Mouse (Mus musculus) embryonic facial prominence, embryonic 11.5 days (tissue): ENCODE data around the gene Tmem94. TPM values are rescaled to one million over a fixed set of nuclear protein-coding genes. Genes with fewer than 3 reads are reported as not detected.

Experiments used
- ATAC-seq: fragments of 200-750 bp; cut with Nextera tagmentation; replicated peaks from 2 replicates; pipeline ENCODE4 v1.8.0; 2017; ENCODE audit warnings: low read depth; ENCODE audit not compliant: insufficient number of reproducible peaks, low FRiP score, low TSS enrichment
- DNase-seq: peaks from one replicate; pipeline ENCODE4 v3.0.0-alpha.2; 2015; ENCODE audit warnings: low spot score
- H3K27ac ChIP-seq: fragments of 300-500 bp; sonication (generic); replicated peaks from 2 replicates; pipeline ENCODE4 v1.5.1; 2014; ENCODE audit warnings: mild to moderate bottlenecking, low read depth, low read length, control low read depth
- H3K27me3 ChIP-seq: fragments of 300-500 bp; sonication (generic); 2 replicates; pipeline ENCODE4 v1.6.1; 2014; ENCODE audit warnings: mild to moderate bottlenecking, low read length, moderate library complexity, mixed read lengths; ENCODE audit not compliant: control insufficient read depth, insufficient read depth
- H3K36me3 ChIP-seq: fragments of 300-500 bp; sonication (generic); replicated peaks from 2 replicates; pipeline ENCODE4 v1.6.1; 2014; ENCODE audit warnings: low read depth, mild to moderate bottlenecking, low read length, moderate library complexity, mixed read lengths; ENCODE audit not compliant: control insufficient read depth, insufficient read depth
- H3K4me1 ChIP-seq: fragments of 300-500 bp; sonication (generic); 2 replicates; pipeline ENCODE4 v1.6.1; 2014; ENCODE audit warnings: low read length, mixed read lengths; ENCODE audit not compliant: control insufficient read depth, insufficient read depth
- H3K4me2 ChIP-seq: fragments of 300-500 bp; sonication (generic); 2 replicates; pipeline ENCODE4 v1.6.1; 2014; ENCODE audit warnings: low read depth, mild to moderate bottlenecking, control low read depth, low read length, moderate library complexity
- H3K4me3 ChIP-seq: fragments of 300-500 bp; sonication (generic); 2 replicates; pipeline ENCODE4 v1.5.1; 2014; ENCODE audit warnings: low read depth, low read length, control low read depth
- H3K9ac ChIP-seq: fragments of 300-500 bp; sonication (generic); replicated peaks from 2 replicates; pipeline ENCODE4 v1.6.1; 2014; ENCODE audit warnings: mild to moderate bottlenecking, control low read depth, low read length
- H3K9me3 ChIP-seq: fragments of 300-500 bp; sonication (generic); replicated peaks from 2 replicates; pipeline ENCODE4 v1.6.1; 2016; ENCODE audit warnings: mild to moderate bottlenecking, low read length, inconsistent platforms, mixed read lengths; ENCODE audit not compliant: control insufficient read depth
- WGBS: fragments of 180-500 bp; shearing (Covaris S2); extraction: QIAGEN DNeasy Blood & Tissue Kit; methylation state at CpG from one replicate; pipeline ENCODE4 v1.1.7; 2014; 5-methylcytosine and 5-hydroxymethylcytosine counted together
- polyA plus RNA-seq: library from polyadenylated mRNA; unstranded; fragments of >200 nt; fragmentation: Nextera tagmentation; extraction: Ambion mirVana; gene quantifications from 2 replicates; pipeline ENCODE4 v1.2.1, GENCODE M21; 2014

Gene Tmem94
- 10.3 and 14.6 TPM in 2 replicates for polyA plus RNA-seq

DNA sequence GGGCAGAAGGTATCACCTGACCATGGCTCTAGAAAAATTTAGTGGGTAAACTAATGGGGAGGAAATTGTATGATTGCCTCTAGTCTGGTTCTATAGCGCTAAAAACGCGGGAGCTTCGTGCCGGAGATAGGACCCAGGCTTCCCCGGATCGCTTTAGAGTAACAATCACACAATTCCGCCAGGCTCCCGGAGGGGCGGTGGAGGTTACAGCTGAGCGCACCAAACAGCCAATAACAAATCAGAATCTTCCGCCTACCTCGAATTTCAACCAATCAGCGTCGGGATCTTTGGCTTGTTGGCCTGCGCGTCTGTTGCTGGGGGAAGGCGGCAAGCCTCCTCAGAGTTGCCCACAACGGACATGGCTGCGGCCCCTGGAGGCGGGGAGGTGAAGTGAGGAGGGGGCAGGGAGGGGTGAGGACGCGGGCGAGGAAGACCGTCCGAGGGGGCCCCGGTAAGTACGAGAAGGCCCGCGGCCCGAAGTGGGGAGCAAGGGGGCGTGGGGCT lies at the start of gene Tmem94:
TSS of gene Tmem94 (plus strand) at position 331 of the 504 bp plus-strand sequence.
- no peaks in the 10 kb centered on the region for H3K9me3 ChIP-seq
- WGBS = 0% methylated on average over 30 of the region's 32 CpGs
- peak; percentile 99 for DNase-seq
- H3K9ac ChIP-seq = peak within 1 kb of the TSS; percentile 98
- H3K4me2 ChIP-seq = peak within 1 kb of the TSS; percentile 78
- peak; percentile 97 for ATAC-seq
- peak within 1 kb of the TSS; percentile 92 for H3K4me3 ChIP-seq
- no peaks in the 10 kb centered on the region for H3K27me3 ChIP-seq
- peak within 1 kb of the TSS; percentile 79; the same call in 1 of the 2 replicates for H3K27ac ChIP-seq
- no peaks in the 10 kb centered on the region for H3K36me3 ChIP-seq
- no peaks in the 10 kb centered on the region; the same call in 1 of the 2 replicates for H3K4me1 ChIP-seq

DNA sequence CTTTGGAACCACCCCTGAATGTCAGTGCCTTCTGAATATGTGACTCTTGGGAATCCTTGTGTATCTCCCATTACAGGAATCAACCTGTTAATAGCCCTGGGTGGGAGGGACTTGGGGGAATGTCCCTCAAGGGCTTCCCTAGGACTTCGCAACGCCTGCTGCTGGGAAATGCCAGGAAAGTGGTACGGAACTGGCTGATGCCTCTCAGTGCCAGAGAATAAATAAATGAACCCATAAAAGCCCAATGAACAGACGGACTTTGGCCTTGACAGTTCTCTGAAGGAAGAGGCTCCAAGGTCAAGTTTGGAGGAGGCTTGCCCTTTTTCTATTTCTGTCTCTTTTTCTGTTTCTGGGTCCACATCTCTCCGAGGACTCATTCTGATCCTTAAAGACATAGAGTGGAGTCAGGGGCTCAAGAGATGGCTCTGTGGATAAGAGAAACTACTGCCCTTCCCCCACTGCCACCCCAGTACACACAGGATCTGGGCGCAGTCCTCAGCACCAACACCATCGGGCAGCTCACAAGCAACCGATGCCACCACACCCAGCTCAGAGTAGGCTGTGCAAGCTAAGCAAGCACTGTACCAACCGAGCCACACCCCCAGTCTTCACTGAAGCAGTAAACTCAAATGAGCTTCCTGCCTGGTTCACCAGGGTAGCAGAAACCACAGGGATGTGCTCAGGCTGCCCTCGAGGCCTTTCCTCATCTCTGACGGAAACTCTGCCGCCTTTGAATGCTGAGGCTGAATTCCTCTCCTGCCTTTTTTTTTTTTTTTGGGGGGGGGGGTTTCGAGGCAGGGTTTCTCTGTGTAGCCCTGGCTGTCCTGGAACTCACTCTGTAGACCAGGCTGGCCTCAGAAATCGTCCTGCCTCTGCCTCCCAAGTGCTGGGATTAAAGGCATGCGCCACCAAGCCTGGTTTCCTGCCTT lies 48.6 kb upstream of the Tmem94 start:
- WGBS = 72% methylated on average over 15 of the region's 15 CpGs
- Histone ChIP-seq H3K9me3 (no peaks in the 10 kb centered on the region), H3K9ac (no peak overlapping the region), H3K4me3 (no peak overlapping the region), H3K27me3 (no peaks in the 10 kb centered on the region), H3K36me3 (no peaks in the 10 kb centered on the region), H3K4me1 (no peaks in the 10 kb centered on the region), H3K4me2 (no peak overlapping the region), H3K27ac (no peak overlapping the region)
- no peak for DNase-seq
- ATAC-seq = no peak

DNA sequence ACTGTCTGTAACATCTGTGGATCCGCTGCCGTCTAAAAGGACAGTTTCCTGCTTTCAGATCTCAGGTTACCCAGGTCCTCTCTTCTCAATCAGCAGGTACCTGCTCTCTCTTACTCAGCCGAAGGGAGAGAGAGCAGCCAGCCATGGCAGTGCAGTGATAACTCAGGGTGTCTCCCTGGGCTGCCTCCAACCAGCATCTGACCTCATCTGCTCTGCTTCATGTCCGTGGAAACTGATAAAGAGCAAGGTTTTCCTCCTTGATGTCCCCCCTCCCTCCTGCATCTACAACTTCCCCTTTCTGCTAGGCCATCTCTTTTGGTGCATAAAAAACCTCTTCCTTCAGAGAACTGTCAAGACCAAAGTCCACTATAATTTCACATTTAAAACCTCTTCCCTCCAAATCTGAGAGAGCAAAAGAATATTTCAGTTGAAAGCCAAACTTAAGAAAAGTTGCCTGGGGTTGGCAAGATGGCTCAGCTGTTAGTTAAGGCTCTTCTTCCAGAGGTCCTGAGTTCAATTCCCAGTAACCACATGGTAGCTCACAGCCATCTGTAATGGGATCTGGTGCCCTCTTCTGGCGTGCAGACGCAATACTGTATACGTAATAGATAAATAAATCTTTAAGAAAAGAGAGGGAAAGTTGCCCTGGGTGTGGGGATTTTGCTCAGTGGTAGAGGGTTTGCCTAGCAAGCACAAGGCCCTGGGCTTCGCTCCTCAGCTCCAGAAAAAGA lies 47.4 kb upstream of the Tmem94 start:
- H3K4me2 ChIP-seq = no peak overlapping the region
- H3K27me3 ChIP-seq = no peaks in the 10 kb centered on the region
- no peaks in the 10 kb centered on the region for H3K36me3 ChIP-seq
- H3K9me3 ChIP-seq = no peaks in the 10 kb centered on the region
- no peak overlapping the region for H3K4me3 ChIP-seq
- ATAC-seq = no peak
- WGBS = 57% methylated on average over 8 of the region's 8 CpGs
- H3K9ac ChIP-seq = no peak overlapping the region
- H3K27ac ChIP-seq = no peak overlapping the region
- H3K4me1 ChIP-seq = no peaks in the 10 kb centered on the region
- no peak for DNase-seq

DNA sequence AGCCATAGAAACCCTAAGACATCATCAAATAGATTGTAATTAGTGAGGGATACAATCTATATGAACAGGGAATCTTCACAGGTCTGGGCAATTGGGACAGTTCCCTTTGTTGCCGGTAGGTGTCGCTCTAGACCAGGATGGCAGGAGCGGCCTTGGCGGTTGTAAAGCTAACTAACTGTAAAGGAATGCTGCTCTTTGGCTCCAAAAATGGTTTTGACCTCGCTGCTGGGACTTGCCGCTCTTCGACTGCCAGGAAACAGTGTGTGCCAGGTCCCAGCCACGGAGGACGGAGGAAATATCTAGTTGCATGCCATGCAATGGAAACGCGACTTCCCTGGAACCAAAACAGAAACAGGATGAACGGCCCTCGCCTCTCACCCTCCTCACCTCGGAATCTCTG lies 42.6 kb upstream of the Tmem94 start:
- H3K9me3 ChIP-seq = no peaks in the 10 kb centered on the region
- no peak overlapping the region; the same call in 1 of the 2 replicates for H3K9ac ChIP-seq
- no peaks in the 10 kb centered on the region for H3K27me3 ChIP-seq
- H3K4me3 ChIP-seq = no peak overlapping the region
- H3K4me1 ChIP-seq = no peaks in the 10 kb centered on the region
- no peak overlapping the region for H3K27ac ChIP-seq
- WGBS = 14% methylated on average over 14 of the region's 14 CpGs
- H3K36me3 ChIP-seq = no peaks in the 10 kb centered on the region
- no peak overlapping the region for H3K4me2 ChIP-seq
- DNase-seq (peak; percentile 84), ATAC-seq (no peak; the same call in 1 of the 2 replicates)

DNA sequence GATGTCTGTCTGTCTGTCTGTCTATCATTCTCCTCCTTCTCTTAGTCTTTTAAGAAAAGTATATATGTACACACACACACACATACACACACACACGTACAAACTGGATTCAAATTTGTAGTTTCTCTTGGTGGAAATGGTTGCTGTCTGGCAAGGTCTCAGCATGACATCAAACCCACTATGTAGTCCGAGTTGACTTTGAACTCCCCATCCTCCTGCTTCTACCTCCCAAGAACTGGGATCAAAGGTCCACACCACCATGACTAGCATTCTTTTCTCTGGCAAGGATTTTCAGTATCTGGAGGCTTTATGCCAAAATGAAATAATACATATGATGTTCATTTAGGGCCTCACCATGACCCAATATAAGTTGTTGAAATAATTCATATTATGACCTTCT lies 42.0 kb upstream of the Tmem94 start:
- no peak for DNase-seq
- no peaks in the 10 kb centered on the region for H3K9me3 ChIP-seq
- WGBS = 84% methylated on average over 2 of the region's 2 CpGs
- no peak overlapping the region for H3K27ac ChIP-seq
- no peak overlapping the region for H3K4me2 ChIP-seq
- no peak overlapping the region for H3K9ac ChIP-seq
- ATAC-seq = no peak
- no peaks in the 10 kb centered on the region for H3K27me3 ChIP-seq
- H3K4me3 ChIP-seq = no peak overlapping the region
- no peaks in the 10 kb centered on the region for H3K36me3 ChIP-seq
- no peaks in the 10 kb centered on the region for H3K4me1 ChIP-seq

DNA sequence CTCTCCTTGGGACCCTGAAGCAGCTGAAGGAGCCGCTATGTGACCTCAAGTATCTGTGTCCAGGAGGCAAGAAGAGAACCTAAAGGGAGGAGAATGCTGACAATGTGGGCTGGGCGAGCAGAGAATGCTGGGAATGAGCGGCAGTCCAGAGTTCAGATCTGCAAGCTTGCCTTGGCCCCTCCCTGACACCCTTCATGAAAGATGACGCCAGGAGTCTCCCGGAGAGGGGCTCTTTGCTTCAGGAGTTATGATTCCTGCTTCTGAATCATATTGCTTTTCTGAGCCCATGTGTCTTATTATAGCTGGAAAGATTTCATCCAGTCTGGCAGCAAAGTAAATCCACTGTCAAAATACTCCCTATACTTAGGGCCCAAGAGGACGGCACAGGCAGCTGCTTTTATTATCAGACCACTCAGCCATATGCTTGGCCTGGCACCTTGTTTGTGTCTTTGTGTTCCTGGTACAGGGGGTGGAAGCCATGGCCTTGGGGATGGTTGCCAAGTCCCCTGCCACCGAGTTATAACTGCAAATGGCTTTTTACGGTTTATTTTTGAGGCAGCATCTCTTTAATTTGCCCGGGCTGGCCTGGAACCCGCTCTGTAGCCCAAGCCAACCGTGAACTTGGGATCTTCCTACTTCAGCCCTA lies 31.1 kb upstream of the Tmem94 start:
- Histone ChIP-seq H3K4me3 (no peak overlapping the region), H3K27ac (no peak overlapping the region), H3K4me1 (no peaks in the 10 kb centered on the region), H3K9ac (0 out of 2 replicates have a peak overlapping the region, but pooled peaks have one; percentile 9), H3K9me3 (no peaks in the 10 kb centered on the region), H3K27me3 (no peaks in the 10 kb centered on the region), H3K36me3 (no peaks in the 10 kb centered on the region), H3K4me2 (no peak overlapping the region)
- ATAC-seq (no peak), DNase-seq (no peak)
- WGBS = 66% methylated on average over 11 of the region's 11 CpGs

DNA sequence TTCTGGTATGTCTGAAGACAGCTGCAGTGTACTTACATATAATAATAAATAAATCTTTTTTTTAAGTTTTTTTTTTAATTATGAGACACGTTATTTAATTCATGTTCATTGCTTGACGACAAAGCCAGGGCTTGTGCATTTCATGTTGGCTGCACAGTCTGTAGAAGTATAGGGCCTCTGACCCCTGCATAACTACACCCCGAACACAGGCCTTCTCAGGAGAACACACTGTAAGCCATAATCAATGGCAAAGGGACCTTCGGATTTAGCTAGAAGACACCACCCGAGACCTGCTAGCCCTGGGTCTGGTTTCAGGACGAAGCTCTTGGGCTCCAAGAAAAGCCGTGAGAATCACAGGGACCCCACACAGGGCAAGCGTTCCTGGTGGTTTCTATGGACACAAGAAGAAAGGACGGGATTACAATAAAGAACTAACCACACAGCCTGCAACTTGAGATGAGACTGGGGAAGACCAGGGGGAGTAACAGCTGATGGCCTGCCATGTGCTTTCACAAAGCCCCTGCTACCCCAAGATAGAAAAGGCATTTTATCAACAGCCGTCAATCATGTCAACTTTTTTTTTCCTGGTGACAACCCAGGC lies 27.5 kb upstream of the Tmem94 start:
- ATAC-seq (peak; percentile 52; the same call in 1 of the 2 replicates), DNase-seq (peak; percentile 21)
- Histone ChIP-seq H3K4me2 (no peak overlapping the region), H3K4me1 (no peaks in the 10 kb centered on the region), H3K36me3 (no peaks in the 10 kb centered on the region), H3K27ac (no peak overlapping the region), H3K4me3 (no peak overlapping the region), H3K9me3 (no peaks in the 10 kb centered on the region), H3K27me3 (no peaks in the 10 kb centered on the region), H3K9ac (no peak overlapping the region)
- 61% methylated on average over 10 of the region's 10 CpGs for WGBS
